Mouse (Mus musculus) midbrain, embryonic 16.5 days (tissue): ENCODE results near the gene Klk10. TPM values are rescaled to one million over a fixed set of nuclear protein-coding genes. Genes with fewer than 3 reads are reported as not detected.
A peak's percentile ranks its signal among the peaks of the same experiment; 100 is the strongest.

ENCODE experiments used
- ATAC-seq: fragments of 200-750 bp; cut with Nextera tagmentation; 2 replicates; pipeline ENCODE4 v1.8.0; 2017; ENCODE audit warnings: moderate TSS enrichment
- H3K27ac ChIP-seq: fragments of 300-500 bp; sonication (generic); 2 replicates; pipeline ENCODE4 v1.5.1; 2014; ENCODE audit warnings: mild to moderate bottlenecking, low read length, mixed read lengths
- H3K27me3 ChIP-seq: fragments of 300-500 bp; sonication (generic); 2 replicates; pipeline ENCODE4 v1.6.1; 2014; ENCODE audit warnings: low read depth, low read length, mixed read lengths; ENCODE audit not compliant: control insufficient read depth, insufficient read depth
- H3K36me3 ChIP-seq: fragments of 300-500 bp; sonication (generic); 2 replicates; pipeline ENCODE4 v1.6.1; 2014; ENCODE audit warnings: mild to moderate bottlenecking, low read length, moderate library complexity, mixed read lengths; ENCODE audit not compliant: control insufficient read depth, insufficient read depth
- H3K4me1 ChIP-seq: fragments of 300-500 bp; sonication (generic); 2 replicates; pipeline ENCODE4 v1.6.1; 2014; ENCODE audit warnings: mild to moderate bottlenecking, low read length, mixed read lengths; ENCODE audit not compliant: control insufficient read depth, insufficient read depth
- H3K4me2 ChIP-seq: fragments of 300-500 bp; sonication (generic); 2 replicates; pipeline ENCODE4 v1.6.1; 2014; ENCODE audit warnings: mild to moderate bottlenecking, low read length, mixed read lengths
- H3K4me3 ChIP-seq: fragments of 300-500 bp; sonication (generic); 2 replicates; pipeline ENCODE4 v1.5.1; 2014; ENCODE audit warnings: low read depth, mild to moderate bottlenecking, low read length, moderate library complexity, mixed read lengths
- H3K9ac ChIP-seq: fragments of 300-500 bp; sonication (generic); 2 replicates; pipeline ENCODE4 v1.6.1; 2014; ENCODE audit warnings: low read depth, low read length, mixed read lengths
- H3K9me3 ChIP-seq: fragments of 300-500 bp; sonication (generic); replicated peaks from 2 replicates; pipeline ENCODE4 v1.6.1; 2014; ENCODE audit warnings: mild to moderate bottlenecking, low read length, mixed read lengths; ENCODE audit not compliant: control insufficient read depth, poor library complexity, severe bottlenecking
- WGBS: fragments of 180-500 bp; shearing (Covaris S2); extraction: QIAGEN DNeasy Blood & Tissue Kit; methylation state at CpG from one replicate; pipeline ENCODE4 v1.1.7; 2014; 5-methylcytosine and 5-hydroxymethylcytosine counted together
- polyA plus RNA-seq: library from polyadenylated mRNA; unstranded; fragments of >200 nt; fragmentation: Nextera tagmentation; extraction: Ambion mirVana; gene quantifications from 2 replicates; pipeline ENCODE4 v1.2.1, GENCODE M21; 2015

The Klk10 gene
- polyA plus RNA-seq, 1 experiment from 2014 or later: 0.13 TPM

DNA sequence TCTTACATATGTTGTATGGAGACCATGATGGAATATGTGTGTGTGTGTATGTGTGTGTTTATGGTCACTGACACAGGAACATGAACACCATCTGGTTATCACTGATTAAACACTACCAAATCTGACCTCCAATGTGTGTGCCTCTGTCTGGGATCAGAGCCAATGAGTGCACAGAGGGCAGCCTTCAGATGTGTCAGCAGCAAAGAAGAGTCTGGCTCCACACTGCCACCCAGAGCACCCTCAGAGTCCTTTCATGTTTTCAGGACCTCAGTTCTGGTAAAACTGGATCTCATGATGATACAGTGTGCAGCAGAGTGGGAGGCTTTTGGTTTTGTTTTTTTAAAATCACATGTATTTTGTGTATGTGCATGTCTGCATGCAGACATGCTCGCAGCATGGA is 4.5 kb downstream of the Klk10 start:
- Histone ChIP-seq H3K27me3 (peaks cover 6% of the 10 kb centered on the region), H3K4me2 (no peak overlapping the region), H3K9me3 (no peaks in the 10 kb centered on the region), H3K9ac (no peak overlapping the region), H3K36me3 (no peaks in the 10 kb centered on the region), H3K27ac (no peak overlapping the region), H3K4me3 (no peak overlapping the region), H3K4me1 (peaks cover 6% of the 10 kb centered on the region)
- no peak for ATAC-seq
- 91% methylated on average over 1 of the region's 1 CpGs for WGBS

DNA sequence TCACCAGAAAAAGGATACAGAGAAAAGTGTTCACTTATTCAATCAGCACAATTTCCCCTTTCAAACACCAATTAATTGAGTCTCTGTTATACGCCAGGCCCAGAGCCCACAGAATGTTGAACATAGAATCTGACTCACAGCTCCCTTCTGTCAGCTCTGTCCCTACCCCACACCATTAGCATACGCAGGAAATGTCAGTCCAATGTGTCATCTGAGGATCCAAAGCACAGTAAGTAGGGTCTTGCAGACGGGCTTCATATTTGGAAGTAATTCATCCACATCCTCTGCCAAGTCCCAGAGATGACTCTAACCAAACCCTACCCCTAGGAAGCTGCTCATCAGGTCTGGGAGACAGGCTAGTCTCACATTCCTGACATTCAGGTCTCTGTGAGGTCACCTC is 7.3 kb downstream of the Klk10 start:
- Histone ChIP-seq H3K36me3 (no peaks in the 10 kb centered on the region), H3K27me3 (peaks cover 5% of the 10 kb centered on the region), H3K9ac (no peak overlapping the region), H3K4me2 (no peak overlapping the region), H3K27ac (no peak overlapping the region), H3K4me3 (no peak overlapping the region), H3K4me1 (no peaks in the 10 kb centered on the region), H3K9me3 (no peaks in the 10 kb centered on the region)
- no peak for ATAC-seq
- WGBS: 78% methylated on average over 3 of the region's 3 CpGs

DNA sequence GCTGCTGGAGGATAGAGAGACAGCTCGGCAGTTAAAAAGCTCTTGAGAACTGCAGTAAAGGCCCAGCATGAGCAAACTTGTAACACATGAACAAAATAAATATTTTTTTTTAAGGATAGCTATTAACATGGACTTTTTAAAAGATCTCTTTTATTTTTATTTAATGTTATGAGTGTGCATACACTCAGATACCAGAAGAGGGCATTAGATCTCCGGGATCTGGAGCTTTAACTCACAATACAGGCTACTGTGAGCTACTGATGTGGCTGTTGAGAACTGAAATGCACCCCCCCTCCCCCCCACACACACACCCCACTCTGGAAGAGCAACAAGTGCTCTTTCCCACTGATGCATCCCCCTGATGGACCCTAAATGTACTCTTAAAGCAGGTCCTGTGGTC is 8.5 kb downstream of the Klk10 start:
- Histone ChIP-seq H3K4me1 (no peaks in the 10 kb centered on the region), H3K4me3 (no peak overlapping the region), H3K27me3 (no peaks in the 10 kb centered on the region; the same call in 1 of the 2 replicates), H3K27ac (no peak overlapping the region), H3K4me2 (no peak overlapping the region), H3K9ac (no peak overlapping the region), H3K9me3 (no peaks in the 10 kb centered on the region), H3K36me3 (no peaks in the 10 kb centered on the region)
- 76% methylated on average over 2 of the region's 2 CpGs for WGBS
- ATAC-seq: no peak

DNA sequence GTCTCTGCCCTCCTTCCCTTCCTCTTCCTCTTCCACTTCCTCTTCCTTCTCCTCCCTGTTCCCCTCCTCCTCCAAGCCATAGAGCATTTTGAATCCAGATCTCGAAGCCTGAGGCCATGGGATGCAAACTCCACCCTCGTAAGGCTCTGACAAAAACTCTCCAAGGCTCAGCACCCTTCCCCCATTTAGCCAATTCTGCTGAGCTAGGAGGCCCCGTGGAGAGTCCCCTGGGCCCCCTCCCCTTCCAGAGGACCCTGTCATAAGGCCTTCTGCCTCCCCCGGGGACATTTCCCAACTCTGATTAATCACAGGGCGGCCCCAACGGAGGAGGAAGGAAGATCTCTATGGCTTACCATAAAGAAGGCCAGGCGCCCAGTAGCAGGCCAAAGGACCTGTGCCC is 10.8 kb downstream of the Klk10 start, which contains the start of gene Klk9:
TSS of gene Klk9 (plus strand) at position 301 of the 400 bp plus-strand sequence.
- H3K4me3 ChIP-seq: no peak within 1 kb of the TSS
- H3K9me3 ChIP-seq: no peaks in the 10 kb centered on the region
- no peak for ATAC-seq
- H3K27ac ChIP-seq: no peak within 1 kb of the TSS
- H3K27me3 ChIP-seq: peaks cover 10% of the 10 kb centered on the region
- no peaks in the 10 kb centered on the region for H3K36me3 ChIP-seq
- WGBS: 78% methylated on average over 7 of the region's 7 CpGs
- H3K4me2 ChIP-seq: no peak within 1 kb of the TSS
- H3K9ac ChIP-seq: no peak within 1 kb of the TSS
- H3K4me1 ChIP-seq: peaks cover 7% of the 10 kb centered on the region; the same call in 1 of the 2 replicates

DNA sequence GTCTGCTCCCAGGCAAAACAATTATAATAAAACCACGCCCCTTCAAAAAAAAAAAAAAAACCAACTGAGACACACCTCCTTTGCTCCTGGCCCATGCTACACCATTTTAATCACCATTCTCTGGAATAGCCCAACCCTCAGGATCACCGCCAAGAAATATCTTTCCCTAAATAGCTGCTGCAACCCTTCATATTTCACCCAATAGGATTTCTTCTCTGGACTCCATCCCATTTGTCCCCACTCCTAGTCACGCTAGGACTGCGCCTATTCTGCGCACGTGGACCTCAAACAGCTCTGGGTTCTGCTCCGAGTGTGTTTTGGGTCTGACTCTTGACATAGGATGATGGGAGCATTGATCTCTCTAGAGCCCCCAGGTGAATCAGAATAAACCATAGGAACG is 15.5 kb downstream of the Klk10 start:
- H3K9ac ChIP-seq: peak overlapping the region; percentile 67
- ATAC-seq: peak; percentile 52; the same call in 1 of the 2 replicates
- peak overlapping the region; percentile 85 for H3K4me2 ChIP-seq
- 15% methylated on average over 8 of the region's 8 CpGs for WGBS
- H3K4me3 ChIP-seq: peak overlapping the region; percentile 55
- peaks cover 12% of the 10 kb centered on the region for H3K27me3 ChIP-seq
- H3K36me3 ChIP-seq: no peaks in the 10 kb centered on the region
- H3K4me1 ChIP-seq: peaks cover 9% of the 10 kb centered on the region; the same call in 1 of the 2 replicates
- H3K27ac ChIP-seq: no peak overlapping the region
- no peaks in the 10 kb centered on the region for H3K9me3 ChIP-seq

DNA sequence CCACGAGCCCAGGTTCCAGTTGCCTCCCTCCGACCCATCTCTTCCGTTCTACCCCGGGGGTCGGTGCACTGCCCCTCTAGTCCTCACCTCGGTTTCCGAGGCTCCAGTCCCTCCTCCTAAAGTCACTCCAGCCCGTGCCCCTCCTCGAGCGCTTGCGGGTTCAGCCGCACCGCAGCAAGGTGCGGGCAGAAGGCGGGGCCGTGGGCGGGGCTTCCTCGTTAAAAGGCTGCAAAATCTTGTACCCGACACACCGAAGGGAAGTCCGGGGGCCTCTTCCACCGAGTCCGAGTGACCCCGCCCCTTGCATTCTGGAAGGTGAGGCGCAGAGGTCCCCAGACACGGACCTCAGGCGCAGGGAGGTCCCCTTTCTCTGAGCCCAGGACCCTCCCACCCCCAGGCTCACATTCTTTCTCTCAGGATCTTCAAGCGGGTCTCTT is 16.5 kb downstream of the Klk10 start, which contains the start of gene Klk8:
TSS of gene Klk8 (plus strand) at position 245 of the 437 bp plus-strand sequence.
- H3K9ac ChIP-seq: peak within 1 kb of the TSS; percentile 67
- H3K4me2 ChIP-seq: peak within 1 kb of the TSS; percentile 85
- peak; percentile 71 for ATAC-seq
- H3K4me3 ChIP-seq: peak within 1 kb of the TSS; percentile 55
- H3K4me1 ChIP-seq: peaks cover 9% of the 10 kb centered on the region; the same call in 1 of the 2 replicates
- no peaks in the 10 kb centered on the region for H3K9me3 ChIP-seq
- WGBS: under 1% methylated on average over 28 of the region's 28 CpGs
- no peaks in the 10 kb centered on the region for H3K36me3 ChIP-seq
- H3K27me3 ChIP-seq: peaks cover 12% of the 10 kb centered on the region
- no peak within 1 kb of the TSS for H3K27ac ChIP-seq

DNA sequence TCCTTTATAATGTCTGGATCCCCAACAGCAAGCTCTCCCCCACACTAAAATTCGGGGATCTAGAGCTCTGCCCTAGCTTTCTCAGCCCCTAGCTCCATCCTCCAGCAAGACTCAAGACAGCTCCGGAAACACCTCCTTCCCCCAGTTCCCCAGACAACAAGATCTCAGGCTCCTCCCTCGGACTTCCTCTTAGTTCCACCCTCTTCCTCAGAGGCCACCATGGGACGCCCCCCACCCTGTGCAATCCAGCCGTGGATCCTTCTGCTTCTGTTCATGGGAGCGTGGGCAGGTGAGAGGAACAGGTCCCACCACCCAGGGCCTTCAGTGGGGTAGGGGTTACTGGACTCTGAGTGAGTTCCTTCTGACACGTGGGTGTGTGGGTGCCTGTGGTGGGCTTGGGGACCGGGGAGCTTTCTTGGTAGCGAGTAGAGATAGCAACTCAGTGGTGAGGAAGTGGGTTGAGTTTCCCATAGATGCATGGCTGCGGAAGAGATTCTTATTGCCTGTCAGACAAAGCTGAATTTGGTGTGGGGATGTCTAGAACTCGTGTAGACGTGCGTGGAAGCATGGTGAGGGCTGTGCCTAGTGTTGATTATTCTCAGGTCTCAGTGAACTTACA is 17.1 kb downstream of the Klk10 start:
- H3K27me3 ChIP-seq: peaks cover 12% of the 10 kb centered on the region
- H3K36me3 ChIP-seq: no peaks in the 10 kb centered on the region
- H3K4me1 ChIP-seq: peaks cover 9% of the 10 kb centered on the region; the same call in 1 of the 2 replicates
- H3K4me2 ChIP-seq: peak overlapping the region; percentile 85
- H3K9me3 ChIP-seq: no peaks in the 10 kb centered on the region
- ATAC-seq: peak; percentile 57
- H3K27ac ChIP-seq: no peak overlapping the region
- H3K4me3 ChIP-seq: peak overlapping the region; percentile 55
- peak overlapping the region; percentile 67 for H3K9ac ChIP-seq
- WGBS: 39% methylated on average over 13 of the region's 13 CpGs

DNA sequence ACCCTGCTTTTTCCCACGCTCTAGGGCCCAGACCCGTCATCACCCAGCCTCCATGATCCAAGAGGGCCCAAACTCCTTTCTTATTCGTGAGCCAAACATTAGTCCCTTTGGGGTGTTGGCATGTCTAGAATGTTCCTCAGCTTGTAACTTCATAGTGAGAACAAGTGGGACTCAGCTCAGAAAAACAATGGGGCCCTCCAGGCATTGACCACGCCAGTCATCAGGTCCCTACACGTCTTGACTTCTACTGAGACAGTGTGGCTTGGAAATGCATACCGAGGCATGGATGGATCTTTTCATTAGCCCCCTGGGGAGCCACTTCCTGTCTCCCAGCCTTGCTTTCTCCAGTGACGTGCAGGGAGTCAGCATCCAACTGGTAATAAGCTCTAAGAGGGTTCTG is 19.0 kb downstream of the Klk10 start:
- H3K9me3 ChIP-seq: no peaks in the 10 kb centered on the region
- H3K4me2 ChIP-seq: no peak overlapping the region
- no peak for ATAC-seq
- WGBS: 76% methylated on average over 7 of the region's 7 CpGs
- peaks cover 12% of the 10 kb centered on the region for H3K27me3 ChIP-seq
- no peak overlapping the region for H3K27ac ChIP-seq
- H3K4me1 ChIP-seq: peaks cover 9% of the 10 kb centered on the region; the same call in 1 of the 2 replicates
- H3K4me3 ChIP-seq: no peak overlapping the region
- no peaks in the 10 kb centered on the region for H3K36me3 ChIP-seq
- H3K9ac ChIP-seq: no peak overlapping the region

DNA sequence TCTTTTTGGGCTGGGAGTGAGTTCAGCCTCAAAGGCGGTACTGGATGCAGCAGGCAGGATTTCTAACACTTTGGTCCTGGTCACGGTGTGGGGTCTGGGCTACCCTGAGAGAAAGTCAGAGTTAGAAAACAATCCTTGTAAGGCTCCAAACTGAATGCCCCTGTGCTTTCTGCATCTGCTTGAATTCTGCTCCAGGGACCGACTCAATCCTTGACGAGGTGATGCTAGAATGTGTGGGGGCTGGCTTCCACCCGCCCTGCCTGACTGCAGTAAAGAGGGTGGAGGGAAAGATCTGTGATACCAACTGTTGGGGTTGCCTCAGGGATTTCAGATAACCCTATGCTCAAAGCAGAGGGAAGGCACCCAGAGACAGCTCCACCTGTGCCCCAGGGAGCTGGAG is 30.2 kb downstream of the Klk10 start, which contains the start of gene Klk7:
TSS of gene Klk7 (plus strand) at position 301 of the 400 bp plus-strand sequence.
- no peak within 1 kb of the TSS for H3K4me2 ChIP-seq
- no peak within 1 kb of the TSS for H3K4me3 ChIP-seq
- no peaks in the 10 kb centered on the region for H3K27me3 ChIP-seq
- no peak within 1 kb of the TSS for H3K27ac ChIP-seq
- no peak for ATAC-seq
- H3K4me1 ChIP-seq: no peaks in the 10 kb centered on the region
- H3K9ac ChIP-seq: no peak within 1 kb of the TSS
- H3K36me3 ChIP-seq: no peaks in the 10 kb centered on the region
- H3K9me3 ChIP-seq: no peaks in the 10 kb centered on the region
- WGBS: 68% methylated on average over 5 of the region's 5 CpGs
